Comparison of ENCODE assay signal across 26 mouse cellular contexts in the genomic region with DNA sequence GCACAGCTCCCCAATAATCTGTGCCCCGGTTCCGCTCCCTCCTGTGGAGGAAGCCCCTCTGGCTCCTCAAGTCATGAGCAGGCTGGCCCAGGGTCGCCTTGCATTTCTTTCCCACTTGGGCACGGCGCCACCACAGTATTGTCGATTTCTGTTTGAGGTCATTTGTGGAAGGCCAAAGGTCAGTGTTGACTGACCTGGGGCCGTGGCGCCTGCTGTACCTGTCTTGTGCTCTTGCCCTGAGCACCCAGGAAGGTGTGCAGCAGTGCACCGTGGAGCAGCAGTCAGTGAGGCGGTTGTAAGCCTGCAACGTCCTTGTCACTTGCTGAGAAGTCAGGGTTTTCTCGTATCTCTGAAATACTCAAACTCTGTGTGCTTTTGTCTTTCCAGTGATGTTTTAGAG. TPM values are rescaled to one million over a fixed set of nuclear protein-coding genes. Genes with fewer than 3 reads are reported as not detected.
DNase-seq lines count a peak whose midpoint lies in the region; ATAC-seq and TF ChIP-seq lines count a peak whose summit lies in the region.
"Had no signal": no experiment of that assay in that cellular context is flagged by ENCODE, and none has a peak within 500 bp of the region (broad histone marks: within the 10 kb centered on the region; RNA-seq: fewer than 3 reads in every experiment).

No protein-coding gene starts in this region.

- TF ChIP-seq POLR2A in liver, adult 2 months (IDR thresholded peaks at IDR 0.05; ENCODE audit: extremely low read depth, insufficient read depth, low read length), result no peak

- H3K27me3 ChIP-seq in forebrain, embryonic 12.5 days, result no peaks in the 10 kb centered on the region
- no peaks in the 10 kb centered on the region for H3K27me3 ChIP-seq in forebrain, embryonic 16.5 days (replicated peaks; ENCODE audit: control insufficient read depth, insufficient read depth, low read length)
- no peaks in the 10 kb centered on the region for H3K27me3 ChIP-seq in liver, adult 2 months (ENCODE audit: control insufficient read depth, insufficient read depth, low read length)
- H3K27me3 ChIP-seq in liver, embryonic 11.5 days (replicated peaks; ENCODE audit: control insufficient read depth, insufficient read depth, low read length), result no peaks in the 10 kb centered on the region
- no peaks in the 10 kb centered on the region for H3K27me3 ChIP-seq in liver, postnatal 0 days (ENCODE audit: insufficient read depth, low read length)
- H3K27me3 ChIP-seq in liver, embryonic 12.5 days (replicated peaks), result no peaks in the 10 kb centered on the region
- H3K27me3 ChIP-seq: CH12.LX; embryonic facial prominence, embryonic 12.5 days; Patski had no signal

- H3K9me3 ChIP-seq in forebrain, embryonic 12.5 days, result no peaks in the 10 kb centered on the region
- H3K9me3 ChIP-seq in forebrain, embryonic 16.5 days (ENCODE audit: control insufficient read depth, low read length), result no peaks in the 10 kb centered on the region
- H3K9me3 ChIP-seq in liver, embryonic 11.5 days (ENCODE audit: control insufficient read depth, low read length), result no peaks in the 10 kb centered on the region
- no peaks in the 10 kb centered on the region for H3K9me3 ChIP-seq in liver, postnatal 0 days (ENCODE audit: low read length)
- no peaks in the 10 kb centered on the region for H3K9me3 ChIP-seq in liver, embryonic 12.5 days (replicated peaks)
- H3K9me3 ChIP-seq: embryonic facial prominence, embryonic 10.5 days; embryonic facial prominence, embryonic 12.5 days; G1E had no signal

- peaks cover 60% of the 10 kb centered on the region for H3K36me3 ChIP-seq in forebrain, embryonic 12.5 days (replicated peaks)
- peaks cover 16% of the 10 kb centered on the region for H3K36me3 ChIP-seq in forebrain, embryonic 16.5 days (ENCODE audit: control insufficient read depth, insufficient read depth)
- peaks cover 6% of the 10 kb centered on the region; the same call in 1 of the 2 replicates for H3K36me3 ChIP-seq in liver, adult 2 months (ENCODE audit: control insufficient read depth, insufficient read depth, low read length)
- peaks cover 37% of the 10 kb centered on the region for H3K36me3 ChIP-seq in liver, embryonic 11.5 days (ENCODE audit: control insufficient read depth, insufficient read depth, low read length)
- H3K36me3 ChIP-seq in liver, postnatal 0 days (replicated peaks; ENCODE audit: insufficient read depth, low read length), result peaks cover 35% of the 10 kb centered on the region
- H3K36me3 ChIP-seq in liver, embryonic 12.5 days, result peaks cover 65% of the 10 kb centered on the region

- peaks cover 21% of the 10 kb centered on the region for H3K4me1 ChIP-seq in forebrain, embryonic 12.5 days
- H3K4me1 ChIP-seq in forebrain, embryonic 16.5 days (replicated peaks; ENCODE audit: control insufficient read depth, insufficient read depth, low read length), result peaks cover 30% of the 10 kb centered on the region
- peaks cover 11% of the 10 kb centered on the region for H3K4me1 ChIP-seq in liver, adult 2 months (ENCODE audit: control insufficient read depth, insufficient read depth, low read length)
- no peaks in the 10 kb centered on the region for H3K4me1 ChIP-seq in liver, embryonic 11.5 days (replicated peaks; ENCODE audit: control insufficient read depth, insufficient read depth, low read length)
- H3K4me1 ChIP-seq in liver, postnatal 0 days (ENCODE audit: insufficient read depth), result peaks cover 7% of the 10 kb centered on the region
- no peaks in the 10 kb centered on the region for H3K4me1 ChIP-seq in liver, embryonic 12.5 days
- H3K4me1 ChIP-seq: embryonic facial prominence, embryonic 10.5 days; embryonic facial prominence, embryonic 12.5 days had no signal

- H3K4me3 ChIP-seq in forebrain, embryonic 12.5 days (replicated peaks), result no peak overlapping the region
- H3K4me3 ChIP-seq in forebrain, embryonic 16.5 days (replicated peaks; ENCODE audit: low read length), result no peak overlapping the region
- no peak overlapping the region for H3K4me3 ChIP-seq in liver, adult 2 months (ENCODE audit: insufficient read depth, low read depth, low read length)
- H3K4me3 ChIP-seq in liver, embryonic 11.5 days (ENCODE audit: low read depth, low read length), result no peak overlapping the region
- H3K4me3 ChIP-seq in liver, postnatal 0 days (ENCODE audit: low read depth, low read length), result no peak overlapping the region
- H3K4me3 ChIP-seq in liver, embryonic 12.5 days, result no peak overlapping the region
- H3K4me3 ChIP-seq: embryonic facial prominence, embryonic 10.5 days; embryonic facial prominence, embryonic 12.5 days had no signal

- ATAC-seq in forebrain, embryonic 12.5 days (ENCODE audit: low FRiP score), result no peak
- no peak for ATAC-seq in forebrain, embryonic 16.5 days
- no peak for ATAC-seq in liver, embryonic 11.5 days (replicated peaks; ENCODE audit: low FRiP score)
- peak; percentile 66 for ATAC-seq in liver, postnatal 0 days
- ATAC-seq in liver, embryonic 12.5 days, result no peak
- ATAC-seq: activated CD4-positive, CD25-positive, alpha-beta regulatory T cell, adult 4 months; CD4-positive, CD25-positive, alpha-beta regulatory T cell, adult 4 months; forebrain, embryonic 14.5 days; forebrain, postnatal 0 days; Patski had no signal

- H3K4me2 ChIP-seq in forebrain, embryonic 12.5 days, result no peak overlapping the region
- no peak overlapping the region for H3K4me2 ChIP-seq in forebrain, embryonic 16.5 days (ENCODE audit: low read length)
- H3K4me2 ChIP-seq in liver, embryonic 11.5 days, result no peak overlapping the region
- H3K4me2 ChIP-seq in liver, postnatal 0 days (ENCODE audit: low read depth, low read length), result no peak overlapping the region
- no peak overlapping the region for H3K4me2 ChIP-seq in liver, embryonic 12.5 days
- H3K4me2 ChIP-seq: embryonic facial prominence, embryonic 12.5 days had no signal

- WGBS in forebrain, embryonic 12.5 days, result 91% methylated on average over 12 of the region's 12 CpGs
- 95% methylated on average over 12 of the region's 12 CpGs for WGBS in forebrain, embryonic 16.5 days
- WGBS in liver, adult 2 months, result 34% methylated on average over 12 of the region's 12 CpGs
- 84% methylated on average over 12 of the region's 12 CpGs for WGBS in liver, embryonic 11.5 days
- 68% methylated on average over 12 of the region's 12 CpGs for WGBS in liver, postnatal 0 days (ENCODE audit: insufficient replicate concordance)
- WGBS in liver, embryonic 12.5 days (ENCODE audit: insufficient replicate concordance), result 82% methylated on average over 12 of the region's 12 CpGs

- peak; percentile 71 for DNase-seq in liver, adult 2 months (ENCODE audit: extremely low read depth, low read depth, low spot score)
- DNase-seq in liver, embryonic 11.5 days (ENCODE audit: low spot score), result no peak
- peak; percentile 48 for DNase-seq in liver, postnatal 0 days
- DNase-seq: adrenal gland, adult 8-10 months; adrenal gland, postnatal 14 days; adrenal gland, postnatal 36 days; B cell, adult 2 months; cerebellum, adult 11-12 months; cerebellum, adult 2 months; cerebellum, adult 9-10 months; cerebellum, postnatal 25 days; forebrain, postnatal 0 days had no signal

- no peak for TF ChIP-seq CTCF in liver, adult 2 months (IDR thresholded peaks at IDR 0.05; ENCODE audit: low read depth, low read length)
- TF ChIP-seq CTCF in liver, postnatal 0 days (IDR thresholded peaks at IDR 0.05; ENCODE audit: low read depth), result no peak

- 0 out of 2 replicates have a peak overlapping the region, but pooled peaks have one; percentile 60 for H3K27ac ChIP-seq in forebrain, embryonic 12.5 days
- H3K27ac ChIP-seq in forebrain, embryonic 16.5 days (ENCODE audit: low read length), result no peak overlapping the region
- H3K27ac ChIP-seq in liver, adult 2 months (replicated peaks; ENCODE audit: insufficient read depth, low read depth, low read length), result 0 out of 2 replicates have a peak overlapping the region, but pooled peaks have one; percentile 5
- no peak overlapping the region for H3K27ac ChIP-seq in liver, embryonic 11.5 days (ENCODE audit: low read depth, low read length)
- H3K27ac ChIP-seq in liver, postnatal 0 days (ENCODE audit: low read depth), result peak overlapping the region; percentile 57; the same call in 1 of the 2 replicates
- no peak overlapping the region for H3K27ac ChIP-seq in liver, embryonic 12.5 days
- H3K27ac ChIP-seq: embryonic facial prominence, embryonic 10.5 days; embryonic facial prominence, embryonic 12.5 days had no signal

- H3K79me2 ChIP-seq in liver, adult 2 months (ENCODE audit: control insufficient read depth, insufficient read depth, low read length), result no peaks in the 10 kb centered on the region

- TF ChIP-seq EP300 in liver, postnatal 0 days (IDR thresholded peaks at IDR 0.05; ENCODE audit: low read depth), result no peak

- no peak overlapping the region for H3K9ac ChIP-seq in forebrain, embryonic 12.5 days
- no peak overlapping the region for H3K9ac ChIP-seq in forebrain, embryonic 16.5 days (replicated peaks; ENCODE audit: low read depth, low read length)
- no peak overlapping the region for H3K9ac ChIP-seq in liver, adult 2 months (ENCODE audit: low read depth, low read length)
- H3K9ac ChIP-seq in liver, embryonic 11.5 days (ENCODE audit: low read depth, low read length), result no peak overlapping the region
- no peak overlapping the region for H3K9ac ChIP-seq in liver, postnatal 0 days (replicated peaks)
- H3K9ac ChIP-seq in liver, embryonic 12.5 days, result no peak overlapping the region
- H3K9ac ChIP-seq: embryonic facial prominence, embryonic 12.5 days; forebrain, postnatal 0 days had no signal

RNA-seq across cellular contexts. Expression of a gene that starts 10.9 kb away (rescaled TPM):
- 14.8 and 15.0 TPM in 2 replicates for polyA plus RNA-seq in forebrain, embryonic 12.5 days (2016; fragmentation: Nextera tagmentation; extraction: Ambion mirVana)
- 9.3 and 13.2 TPM in 2 replicates for polyA plus RNA-seq in forebrain, embryonic 16.5 days (2015; fragmentation: Nextera tagmentation; extraction: Ambion mirVana)
- 1.8 and 2.0 TPM in 2 replicates for total RNA-seq in liver, adult 2 months (2014; rRNA removed)
- polyA plus RNA-seq in liver, adult 2 months (2012; rRNA removed), result 3.5 and 5.1 TPM in 2 replicates
- polyA plus RNA-seq in liver, embryonic 11.5 days (2014; fragmentation: Nextera tagmentation; extraction: Ambion mirVana), result 11.0 and 13.4 TPM in 2 replicates
- polyA plus RNA-seq in liver, postnatal 0 days (2015; fragmentation: Nextera tagmentation; extraction: Ambion mirVana), result 2.0 and 2.2 TPM in 2 replicates
- polyA plus RNA-seq in liver, embryonic 12.5 days (2016; fragmentation: Nextera tagmentation; extraction: Ambion mirVana), result 4.0 and 6.9 TPM in 2 replicates

RNA-seq across cellular contexts. Expression of a gene that starts 13.5 kb away (rescaled TPM):
- polyA plus RNA-seq in forebrain, embryonic 12.5 days (2016; fragmentation: Nextera tagmentation; extraction: Ambion mirVana), result 0.50 TPM in 1 of 2 replicates, not detected in the other
- polyA plus RNA-seq in forebrain, embryonic 16.5 days (2015; fragmentation: Nextera tagmentation; extraction: Ambion mirVana), result 0.22 and 0.42 TPM in 2 replicates
- not detected in 2 replicates for total RNA-seq in liver, adult 2 months (2014; rRNA removed)
- polyA plus RNA-seq in liver, adult 2 months (2012; rRNA removed), result not detected in 2 replicates
- not detected in 2 replicates for polyA plus RNA-seq in liver, embryonic 11.5 days (2014; fragmentation: Nextera tagmentation; extraction: Ambion mirVana)
- 0.45 TPM in 1 of 2 replicates, not detected in the other for polyA plus RNA-seq in liver, postnatal 0 days (2015; fragmentation: Nextera tagmentation; extraction: Ambion mirVana)
- 0.15 and 0.29 TPM in 2 replicates for polyA plus RNA-seq in liver, embryonic 12.5 days (2016; fragmentation: Nextera tagmentation; extraction: Ambion mirVana)
- total RNA-seq: adrenal gland, adult 18-20 months; adrenal gland, adult 8-10 months; G1E had no signal
- polyA plus RNA-seq: embryonic facial prominence, embryonic 14.5 days; forebrain, embryonic 11.5 days; forebrain, embryonic 14.5 days had no signal

RNA-seq across cellular contexts. Expression of a gene that starts 14.1 kb away (rescaled TPM):
- polyA plus RNA-seq in forebrain, embryonic 12.5 days (2016; fragmentation: Nextera tagmentation; extraction: Ambion mirVana), result 3.4 and 4.5 TPM in 2 replicates
- 4.8 and 5.8 TPM in 2 replicates for polyA plus RNA-seq in forebrain, embryonic 16.5 days (2015; fragmentation: Nextera tagmentation; extraction: Ambion mirVana)
- 4.4 and 6.8 TPM in 2 replicates for total RNA-seq in liver, adult 2 months (2014; rRNA removed)
- polyA plus RNA-seq in liver, adult 2 months (2012; rRNA removed), result 11.3 and 14.1 TPM in 2 replicates
- 3.3 and 3.8 TPM in 2 replicates for polyA plus RNA-seq in liver, embryonic 11.5 days (2014; fragmentation: Nextera tagmentation; extraction: Ambion mirVana)
- 0.92 and 1.1 TPM in 2 replicates for polyA plus RNA-seq in liver, postnatal 0 days (2015; fragmentation: Nextera tagmentation; extraction: Ambion mirVana)
- polyA plus RNA-seq in liver, embryonic 12.5 days (2016; fragmentation: Nextera tagmentation; extraction: Ambion mirVana), result 1.3 and 1.5 TPM in 2 replicates

RNA-seq across cellular contexts. Expression of a gene that starts 21.5 kb away (rescaled TPM):
- polyA plus RNA-seq in forebrain, embryonic 12.5 days (2016; fragmentation: Nextera tagmentation; extraction: Ambion mirVana), result 16.7 and 17.9 TPM in 2 replicates
- polyA plus RNA-seq in forebrain, embryonic 16.5 days (2015; fragmentation: Nextera tagmentation; extraction: Ambion mirVana), result 15.4 and 24.4 TPM in 2 replicates
- total RNA-seq in liver, adult 2 months (2014; rRNA removed), result 2.6 and 4.9 TPM in 2 replicates
- polyA plus RNA-seq in liver, adult 2 months (2012; rRNA removed), result 7.7 and 9.4 TPM in 2 replicates
- polyA plus RNA-seq in liver, embryonic 11.5 days (2014; fragmentation: Nextera tagmentation; extraction: Ambion mirVana), result 18.2 and 22.1 TPM in 2 replicates
- 7.4 and 8.3 TPM in 2 replicates for polyA plus RNA-seq in liver, postnatal 0 days (2015; fragmentation: Nextera tagmentation; extraction: Ambion mirVana)
- polyA plus RNA-seq in liver, embryonic 12.5 days (2016; fragmentation: Nextera tagmentation; extraction: Ambion mirVana), result 9.0 and 10.5 TPM in 2 replicates

RNA-seq across cellular contexts. Expression of a gene that starts 32.4 kb away (rescaled TPM):
- 29.8 and 31.7 TPM in 2 replicates for polyA plus RNA-seq in forebrain, embryonic 12.5 days (2016; fragmentation: Nextera tagmentation; extraction: Ambion mirVana)
- 35.4 and 37.3 TPM in 2 replicates for polyA plus RNA-seq in forebrain, embryonic 16.5 days (2015; fragmentation: Nextera tagmentation; extraction: Ambion mirVana)
- 1.5 and 2.2 TPM in 2 replicates for total RNA-seq in liver, adult 2 months (2014; rRNA removed)
- 1.4 and 2.4 TPM in 2 replicates for polyA plus RNA-seq in liver, adult 2 months (2012; rRNA removed)
- 0.77 and 0.78 TPM in 2 replicates for polyA plus RNA-seq in liver, embryonic 11.5 days (2014; fragmentation: Nextera tagmentation; extraction: Ambion mirVana)
- polyA plus RNA-seq in liver, postnatal 0 days (2015; fragmentation: Nextera tagmentation; extraction: Ambion mirVana), result 2.0 TPM in 2 replicates
- 3.9 TPM in 2 replicates for polyA plus RNA-seq in liver, embryonic 12.5 days (2016; fragmentation: Nextera tagmentation; extraction: Ambion mirVana)
- polyA plus RNA-seq: G1E had no signal

Comparison
In these comparisons a context has a peak if more than half of its experiments do, and no peak if none do; other contexts are left out.
1. H3K27ac ChIP-seq: peak in forebrain, embryonic 12.5 days (single experiment), liver, adult 2 months (single experiment) and liver, postnatal 0 days (single experiment); none in forebrain, embryonic 16.5 days (single experiment), liver, embryonic 11.5 days (single experiment) and liver, embryonic 12.5 days (single experiment).